35 mouse cellular contexts compared by ENCODE assay signal in genomic region chr10:83022616-83023015, GRCm38 (mm10).
"Had no signal": no experiment of that assay in that cellular context is flagged by ENCODE, and none has a peak within 500 bp of the region (broad histone marks: within the 10 kb centered on the region; RNA-seq: fewer than 3 reads in every experiment).

No protein-coding gene starts in this region.

- H3K4me2 ChIP-seq: heart, embryonic 11.5 days; heart, embryonic 12.5 days; heart, embryonic 13.5 days; heart, embryonic 15.5 days; hindbrain, embryonic 12.5 days; hindbrain, embryonic 13.5 days; hindbrain, embryonic 14.5 days; hindbrain, embryonic 15.5 days; intestine, embryonic 15.5 days; kidney, embryonic 15.5 days had no signal

- H3K27me3 ChIP-seq: heart, embryonic 15.5 days; hindbrain, embryonic 12.5 days; hindbrain, embryonic 13.5 days; hindbrain, embryonic 15.5 days; intestine, embryonic 15.5 days; kidney, embryonic 15.5 days had no signal

- H3K9me3 ChIP-seq: heart, embryonic 10.5 days; heart, embryonic 12.5 days; heart, embryonic 13.5 days; heart, embryonic 15.5 days; hindbrain, embryonic 10.5 days; hindbrain, embryonic 12.5 days; hindbrain, embryonic 13.5 days; hindbrain, embryonic 15.5 days; intestine, embryonic 15.5 days; kidney, embryonic 15.5 days had no signal

- H3K4me3 ChIP-seq: heart, embryonic 10.5 days; heart, embryonic 12.5 days; heart, embryonic 13.5 days; heart, embryonic 15.5 days; hindbrain, embryonic 10.5 days; hindbrain, embryonic 12.5 days; hindbrain, embryonic 13.5 days; hindbrain, embryonic 15.5 days; intestine, embryonic 15.5 days; kidney, embryonic 15.5 days; layer of hippocampus, adult 2 months had no signal

- H3K4me1 ChIP-seq: intestine, embryonic 15.5 days had no signal

- H3K36me3 ChIP-seq: heart, embryonic 10.5 days; heart, embryonic 12.5 days; heart, embryonic 15.5 days; hindbrain, embryonic 12.5 days; hindbrain, embryonic 13.5 days; hindbrain, embryonic 15.5 days; intestine, embryonic 15.5 days had no signal

- ATAC-seq: hindbrain, embryonic 16.5 days; hindbrain, postnatal 0 days; inflammation-experienced regulatory T-cells, adult 6 months; intestine, embryonic 15.5 days; intestine, embryonic 16.5 days; intestine, postnatal 0 days had no signal

- DNase-seq: heart, postnatal 10 days; heart, postnatal 14 days; heart, postnatal 36 days; heart, postnatal 4 days; kidney, adult 11 months; kidney, adult 18-20 months; kidney, adult 2 months; kidney, adult 8-10 months; kidney, adult 9 months; kidney, postnatal 10 days; kidney, postnatal 14 days; kidney, postnatal 25 days; kidney, postnatal 36 days; kidney, postnatal 4 days; layer of hippocampus, adult 9-11 months; layer of hippocampus, postnatal 36 days had no signal

- H3K27ac ChIP-seq: heart, embryonic 10.5 days; heart, embryonic 13.5 days; heart, embryonic 15.5 days; hindbrain, embryonic 10.5 days; hindbrain, embryonic 12.5 days; hindbrain, embryonic 14.5 days; hindbrain, embryonic 15.5 days; hindbrain, postnatal 0 days; intestine, embryonic 15.5 days; kidney, embryonic 15.5 days; kidney, postnatal 0 days had no signal

- H3K9ac ChIP-seq: heart, embryonic 12.5 days; heart, embryonic 13.5 days; heart, embryonic 15.5 days; hindbrain, embryonic 12.5 days; hindbrain, embryonic 13.5 days; hindbrain, embryonic 14.5 days; hindbrain, embryonic 15.5 days; intestine, embryonic 15.5 days; kidney, embryonic 15.5 days had no signal
